Mouse (Mus musculus): Measurements from ENCODE around the gene Orc5. TPM values are rescaled to one million over a fixed set of nuclear protein-coding genes. Genes with fewer than 3 reads are reported as not detected.
"Not testable (repeated sequence)": the region's sequence is repeated elsewhere in the genome, so short reads cannot be mapped to it uniquely, and the experiment has no call there.

Orc5 gene
- total and polyA plus RNA-seq, 2 experiments from 2014 or later = 13.3 to 21.1 TPM

- DNase-seq (ENCODE audit: low spot score) (no peak), ATAC-seq (ENCODE audit: insufficient read depth, low read depth) (no peak)
- H3K4me2 ChIP-seq (ENCODE audit: low read depth, low read length) = no peak overlapping the region
- no peak overlapping the region for H3K4me3 ChIP-seq (ENCODE audit: low read depth, low read length)
- no peak overlapping the region for H3K9ac ChIP-seq (replicated peaks; ENCODE audit: low read depth, low read length)
- no peaks in the 10 kb centered on the region for H3K9me3 ChIP-seq (replicated peaks; ENCODE audit: control insufficient read depth, low read length)
- no peak for TF ChIP-seq EP300 (IDR thresholded peaks at IDR 0.05; ENCODE audit: low read depth)
- TF ChIP-seq CTCF (IDR thresholded peaks at IDR 0.05; ENCODE audit: low read depth) = no peak
- peaks cover 14% of the 10 kb centered on the region for H3K36me3 ChIP-seq (replicated peaks; ENCODE audit: control insufficient read depth, insufficient read depth, low read length)
- no peaks in the 10 kb centered on the region for H3K27me3 ChIP-seq (ENCODE audit: control insufficient read depth, insufficient read depth, low read length)
- H3K27ac ChIP-seq (ENCODE audit: low read depth) = no peak overlapping the region
- 50% methylated on average over 1 of the region's 1 CpGs for WGBS
- 0 out of 2 replicates have a peak, but pooled peaks cover 4% of the 10 kb centered on the region for H3K4me1 ChIP-seq (ENCODE audit: control insufficient read depth, insufficient read depth)
Measured at GRCm38 (mm10) chr5:22485764-22486163, 64.5 kb downstream of the Orc5 start.

GRCm38 (mm10) chr5:22482567-22482966 is 67.7 kb downstream of the Orc5 start:
- 90% methylated on average over 5 of the region's 5 CpGs for WGBS
- DNase-seq (ENCODE audit: low spot score) (no peak), ATAC-seq (ENCODE audit: insufficient read depth, low read depth) (no peak)
- Histone ChIP-seq H3K36me3 (replicated peaks; ENCODE audit: control insufficient read depth, insufficient read depth, low read length) (peaks cover 14% of the 10 kb centered on the region), H3K27me3 (ENCODE audit: control insufficient read depth, insufficient read depth, low read length) (no peaks in the 10 kb centered on the region), H3K27ac (ENCODE audit: low read depth) (no peak overlapping the region), H3K9ac (replicated peaks; ENCODE audit: low read depth, low read length) (no peak overlapping the region), H3K4me2 (ENCODE audit: low read depth, low read length) (no peak overlapping the region), H3K9me3 (replicated peaks; ENCODE audit: control insufficient read depth, low read length) (no peaks in the 10 kb centered on the region), H3K4me3 (ENCODE audit: low read depth, low read length) (no peak overlapping the region), H3K4me1 (ENCODE audit: control insufficient read depth, insufficient read depth) (no peaks in the 10 kb centered on the region)
- TF ChIP-seq EP300 (IDR thresholded peaks at IDR 0.05; ENCODE audit: low read depth) (no peak), CTCF (IDR thresholded peaks at IDR 0.05; ENCODE audit: low read depth) (no peak)

GRCm38 (mm10) chr5:22472445-22472844 is 77.8 kb downstream of the Orc5 start:
- WGBS = 92% methylated on average over 5 of the region's 11 CpGs

GRCm38 (mm10) chr5:22471243-22471642 is 79.0 kb downstream of the Orc5 start:
- no peaks in the 10 kb centered on the region for H3K4me1 ChIP-seq (ENCODE audit: control insufficient read depth, insufficient read depth)
- no peak overlapping the region for H3K27ac ChIP-seq (ENCODE audit: low read depth)
- TF ChIP-seq EP300 (IDR thresholded peaks at IDR 0.05; ENCODE audit: low read depth) (no peak), CTCF (IDR thresholded peaks at IDR 0.05; ENCODE audit: low read depth) (no peak)
- no peak overlapping the region for H3K9ac ChIP-seq (replicated peaks; ENCODE audit: low read depth, low read length)
- no peaks in the 10 kb centered on the region for H3K36me3 ChIP-seq (replicated peaks; ENCODE audit: control insufficient read depth, insufficient read depth, low read length)
- H3K4me2 ChIP-seq (ENCODE audit: low read depth, low read length) = no peak overlapping the region
- no peak overlapping the region for H3K4me3 ChIP-seq (ENCODE audit: low read depth, low read length)
- no peaks in the 10 kb centered on the region for H3K27me3 ChIP-seq (ENCODE audit: control insufficient read depth, insufficient read depth, low read length)
- H3K9me3 ChIP-seq (replicated peaks; ENCODE audit: control insufficient read depth, low read length) = no peaks in the 10 kb centered on the region
- 78% methylated on average over 4 of the region's 4 CpGs for WGBS
- ATAC-seq (ENCODE audit: insufficient read depth, low read depth) = no peak
- DNase-seq (ENCODE audit: low spot score) = no peak

More at GRCm38 (mm10) chr5:22472445-22472844, 77.8 kb downstream of the Orc5 start:
- not testable (repeated sequence) for H3K36me3 ChIP-seq (replicated peaks; ENCODE audit: control insufficient read depth, insufficient read depth, low read length); H3K9ac ChIP-seq (replicated peaks; ENCODE audit: low read depth, low read length); DNase-seq (ENCODE audit: low spot score); H3K27ac ChIP-seq (ENCODE audit: low read depth); H3K27me3 ChIP-seq (ENCODE audit: control insufficient read depth, insufficient read depth, low read length); H3K4me2 ChIP-seq (ENCODE audit: low read depth, low read length); H3K4me1 ChIP-seq (ENCODE audit: control insufficient read depth, insufficient read depth); H3K9me3 ChIP-seq (replicated peaks; ENCODE audit: control insufficient read depth, low read length); H3K4me3 ChIP-seq (ENCODE audit: low read depth, low read length); ATAC-seq (ENCODE audit: insufficient read depth, low read depth)

GRCm38 (mm10) chr5:22452871-22453661 is 97.2 kb downstream of the Orc5 start:
- no peak for TF ChIP-seq CTCF (IDR thresholded peaks at IDR 0.05; ENCODE audit: low read depth)
- TF ChIP-seq EP300 (IDR thresholded peaks at IDR 0.05; ENCODE audit: low read depth) = no peak
- Histone ChIP-seq H3K9ac (replicated peaks; ENCODE audit: low read depth, low read length) (no peak overlapping the region), H3K27me3 (ENCODE audit: control insufficient read depth, insufficient read depth, low read length) (no peaks in the 10 kb centered on the region), H3K36me3 (replicated peaks; ENCODE audit: control insufficient read depth, insufficient read depth, low read length) (no peaks in the 10 kb centered on the region), H3K4me2 (ENCODE audit: low read depth, low read length) (no peak overlapping the region), H3K27ac (ENCODE audit: low read depth) (no peak overlapping the region), H3K9me3 (replicated peaks; ENCODE audit: control insufficient read depth, low read length) (no peaks in the 10 kb centered on the region), H3K4me1 (ENCODE audit: control insufficient read depth, insufficient read depth) (no peaks in the 10 kb centered on the region), H3K4me3 (ENCODE audit: low read depth, low read length) (no peak overlapping the region)
- no peak for ATAC-seq (ENCODE audit: insufficient read depth, low read depth)
- no peak for DNase-seq (ENCODE audit: low spot score)
- 77% methylated on average over 15 of the region's 15 CpGs for WGBS

GRCm38 (mm10) chr5:22452452-22452851 is 97.8 kb downstream of the Orc5 start:
- no peaks in the 10 kb centered on the region for H3K4me1 ChIP-seq (ENCODE audit: control insufficient read depth, insufficient read depth)
- H3K27ac ChIP-seq (ENCODE audit: low read depth) = no peak overlapping the region
- no peak for ATAC-seq (ENCODE audit: insufficient read depth, low read depth)
- no peaks in the 10 kb centered on the region for H3K27me3 ChIP-seq (ENCODE audit: control insufficient read depth, insufficient read depth, low read length)
- no peak for DNase-seq (ENCODE audit: low spot score)
- H3K9me3 ChIP-seq (replicated peaks; ENCODE audit: control insufficient read depth, low read length) = no peaks in the 10 kb centered on the region
- H3K4me3 ChIP-seq (ENCODE audit: low read depth, low read length) = no peak overlapping the region
- no peaks in the 10 kb centered on the region for H3K36me3 ChIP-seq (replicated peaks; ENCODE audit: control insufficient read depth, insufficient read depth, low read length)
- no peak for TF ChIP-seq CTCF (IDR thresholded peaks at IDR 0.05; ENCODE audit: low read depth)
- no peak for TF ChIP-seq EP300 (IDR thresholded peaks at IDR 0.05; ENCODE audit: low read depth)
- WGBS = 86% methylated on average over 9 of the region's 9 CpGs
- H3K9ac ChIP-seq (replicated peaks; ENCODE audit: low read depth, low read length) = no peak overlapping the region
- H3K4me2 ChIP-seq (ENCODE audit: low read depth, low read length) = no peak overlapping the region
